Mouse (Mus musculus): Measurements from ENCODE around the gene Rpa1.
"Not testable (repeated sequence)": the region's sequence is repeated elsewhere in the genome, so short reads cannot be mapped to it uniquely, and the experiment has no call there.

GRCm38 (mm10) chr11:75383529-75383928 lies 35.4 kb upstream of the Rpa1 start:
- not testable (repeated sequence) for TF ChIP-seq POLR2A (IDR thresholded peaks at IDR 0.05; ENCODE audit: low read depth, low read length); CTCF (conservative IDR thresholded peaks at IDR 0.05; ENCODE audit: insufficient read depth, insufficient read length, low read depth, low read length)

Data from kidney, adult 2 months (tissue).